Mouse (Mus musculus): ENCODE results near the gene Srd5a3. TPM values are rescaled to one million over a fixed set of nuclear protein-coding genes. Genes with fewer than 3 reads are reported as not detected.

The Srd5a3 gene
- polyA plus RNA-seq, 1 experiment, result 12.0 TPM

GRCm38 (mm10) chr5:76127584-76128316, 12.3 kb upstream of the Srd5a3 start:
- no peak for TF ChIP-seq TCF12 (IDR thresholded peaks at IDR 0.05; ENCODE audit: insufficient read depth, poor library complexity, severe bottlenecking)
- TF ChIP-seq E2F4 (IDR thresholded peaks at IDR 0.05; ENCODE audit: insufficient read depth), result no peak
- TF ChIP-seq USF1 (IDR thresholded peaks at IDR 0.05; ENCODE audit: low read depth), result no peak
- no peak for TF ChIP-seq POLR2A (IDR thresholded peaks at IDR 0.05; ENCODE audit: insufficient read length, low read depth)
- TF ChIP-seq SRF (IDR thresholded peaks at IDR 0.05; ENCODE audit: control insufficient read depth, insufficient read length, low read depth), result no peak
- TF ChIP-seq REST (IDR thresholded peaks at IDR 0.05; ENCODE audit: insufficient read depth, insufficient read length), result no peak
- TF ChIP-seq MYOG (IDR thresholded peaks at IDR 0.05; ENCODE audit: control insufficient read depth in 1 of 3, insufficient read depth in 1 of 3, insufficient read length in 2 of 3, low read depth in 2 of 3), result no peak
- TF ChIP-seq POLR2AphosphoS2 (IDR thresholded peaks at IDR 0.05; ENCODE audit: insufficient read length, low read depth), result no peak
- TF ChIP-seq MYOD1 (IDR thresholded peaks at IDR 0.05; ENCODE audit: control insufficient read depth in 1 of 3, insufficient read length in 2 of 3, low read depth in 2 of 3), result no peak
- no peak for TF ChIP-seq MAX (IDR thresholded peaks at IDR 0.05; ENCODE audit: low read depth)
- TF ChIP-seq CEBPB (IDR thresholded peaks at IDR 0.05; ENCODE audit: insufficient read depth, poor library complexity, severe bottlenecking), result no peak
- no peak for TF ChIP-seq TCF3 (IDR thresholded peaks at IDR 0.05; ENCODE audit: insufficient read length, low read depth)
- Histone ChIP-seq H3K4me3 (no peak overlapping the region), H3K4me2 (ENCODE audit: low read depth) (no peak overlapping the region), H3K27me3 (ENCODE audit: control insufficient read depth, insufficient read depth, insufficient read length) (no peaks in the 10 kb centered on the region), H3K36me3 (ENCODE audit: control insufficient read depth, insufficient read depth) (no peaks in the 10 kb centered on the region), H3ac (ENCODE audit: control insufficient read depth, insufficient read length) (no peak overlapping the region), H3K79me2 (ENCODE audit: control insufficient read depth, insufficient read depth) (no peaks in the 10 kb centered on the region)

GRCm38 (mm10) chr5:76130292-76130691, 9.8 kb upstream of the Srd5a3 start:
- Histone ChIP-seq H3ac (ENCODE audit: control insufficient read depth, insufficient read length) (no peak overlapping the region), H3K4me2 (ENCODE audit: low read depth) (no peak overlapping the region), H3K27me3 (ENCODE audit: control insufficient read depth, insufficient read depth, insufficient read length) (no peaks in the 10 kb centered on the region), H3K36me3 (ENCODE audit: control insufficient read depth, insufficient read depth) (no peaks in the 10 kb centered on the region), H3K79me2 (ENCODE audit: control insufficient read depth, insufficient read depth) (no peaks in the 10 kb centered on the region), H3K4me3 (no peak overlapping the region)
- no peak for TF ChIP-seq MYOG (IDR thresholded peaks at IDR 0.05; ENCODE audit: control insufficient read depth in 1 of 3, insufficient read depth in 1 of 3, insufficient read length in 2 of 3, low read depth in 2 of 3)
- TF ChIP-seq TCF3 (IDR thresholded peaks at IDR 0.05; ENCODE audit: insufficient read length, low read depth), result no peak
- TF ChIP-seq TCF12 (IDR thresholded peaks at IDR 0.05; ENCODE audit: insufficient read depth, poor library complexity, severe bottlenecking), result no peak
- TF ChIP-seq E2F4 (IDR thresholded peaks at IDR 0.05; ENCODE audit: insufficient read depth), result no peak
- TF ChIP-seq REST (IDR thresholded peaks at IDR 0.05; ENCODE audit: insufficient read depth, insufficient read length), result no peak
- no peak for TF ChIP-seq MAX (IDR thresholded peaks at IDR 0.05; ENCODE audit: low read depth)
- no peak for TF ChIP-seq USF1 (IDR thresholded peaks at IDR 0.05; ENCODE audit: low read depth)
- no peak for TF ChIP-seq POLR2AphosphoS2 (IDR thresholded peaks at IDR 0.05; ENCODE audit: insufficient read length, low read depth)
- TF ChIP-seq MYOD1 (IDR thresholded peaks at IDR 0.05; ENCODE audit: control insufficient read depth in 1 of 3, insufficient read length in 2 of 3, low read depth in 2 of 3), result no peak
- TF ChIP-seq POLR2A (IDR thresholded peaks at IDR 0.05; ENCODE audit: insufficient read length, low read depth), result no peak
- TF ChIP-seq SRF (IDR thresholded peaks at IDR 0.05; ENCODE audit: control insufficient read depth, insufficient read length, low read depth), result no peak
- no peak for TF ChIP-seq CEBPB (IDR thresholded peaks at IDR 0.05; ENCODE audit: insufficient read depth, poor library complexity, severe bottlenecking)

- TF ChIP-seq MYOD1 (IDR thresholded peaks at IDR 0.05; ENCODE audit: control insufficient read depth in 1 of 3, insufficient read length in 2 of 3, low read depth in 2 of 3) (no peak), TCF12 (IDR thresholded peaks at IDR 0.05; ENCODE audit: insufficient read depth, poor library complexity, severe bottlenecking) (no peak), MYOG (IDR thresholded peaks at IDR 0.05; ENCODE audit: control insufficient read depth in 1 of 3, insufficient read depth in 1 of 3, insufficient read length in 2 of 3, low read depth in 2 of 3) (no peak), TCF3 (IDR thresholded peaks at IDR 0.05; ENCODE audit: insufficient read length, low read depth) (no peak), POLR2A (IDR thresholded peaks at IDR 0.05; ENCODE audit: insufficient read length, low read depth) (no peak), POLR2AphosphoS2 (IDR thresholded peaks at IDR 0.05; ENCODE audit: insufficient read length, low read depth) (no peak), SRF (IDR thresholded peaks at IDR 0.05; ENCODE audit: control insufficient read depth, insufficient read length, low read depth) (no peak), MAX (IDR thresholded peaks at IDR 0.05; ENCODE audit: low read depth) (no peak), CEBPB (IDR thresholded peaks at IDR 0.05; ENCODE audit: insufficient read depth, poor library complexity, severe bottlenecking) (no peak), E2F4 (IDR thresholded peaks at IDR 0.05; ENCODE audit: insufficient read depth) (no peak), USF1 (IDR thresholded peaks at IDR 0.05; ENCODE audit: low read depth) (no peak), REST (IDR thresholded peaks at IDR 0.05; ENCODE audit: insufficient read depth, insufficient read length) (no peak)
- no peaks in the 10 kb centered on the region for H3K36me3 ChIP-seq (ENCODE audit: control insufficient read depth, insufficient read depth)
- H3ac ChIP-seq (ENCODE audit: control insufficient read depth, insufficient read length), result no peak overlapping the region
- H3K79me2 ChIP-seq (ENCODE audit: control insufficient read depth, insufficient read depth), result no peaks in the 10 kb centered on the region
- no peaks in the 10 kb centered on the region for H3K27me3 ChIP-seq (ENCODE audit: control insufficient read depth, insufficient read depth, insufficient read length)
- no peak overlapping the region for H3K4me3 ChIP-seq
- H3K4me2 ChIP-seq (ENCODE audit: low read depth), result no peak overlapping the region
Measured at GRCm38 (mm10) chr5:76131990-76132389, 8.1 kb upstream of the Srd5a3 start.

- Histone ChIP-seq H3K79me2 (ENCODE audit: control insufficient read depth, insufficient read depth) (no peaks in the 10 kb centered on the region), H3K36me3 (ENCODE audit: control insufficient read depth, insufficient read depth) (no peaks in the 10 kb centered on the region), H3K4me3 (no peak overlapping the region), H3K27me3 (ENCODE audit: control insufficient read depth, insufficient read depth, insufficient read length) (no peaks in the 10 kb centered on the region), H3ac (ENCODE audit: control insufficient read depth, insufficient read length) (no peak overlapping the region), H3K4me2 (ENCODE audit: low read depth) (no peak overlapping the region)
- peak in 2 of 3 experiments; percentile 52 to 76 for TF ChIP-seq MYOG (IDR thresholded peaks at IDR 0.05; ENCODE audit: control insufficient read depth in 1 of 3, insufficient read depth in 1 of 3, insufficient read length in 2 of 3, low read depth in 2 of 3)
- TF ChIP-seq E2F4 (IDR thresholded peaks at IDR 0.05; ENCODE audit: insufficient read depth), result no peak
- no peak for TF ChIP-seq REST (IDR thresholded peaks at IDR 0.05; ENCODE audit: insufficient read depth, insufficient read length)
- TF ChIP-seq POLR2A (IDR thresholded peaks at IDR 0.05; ENCODE audit: insufficient read length, low read depth), result no peak
- TF ChIP-seq MYOD1 (IDR thresholded peaks at IDR 0.05; ENCODE audit: control insufficient read depth in 1 of 3, insufficient read length in 2 of 3, low read depth in 2 of 3), result peak; percentile 42 to 48 (median 43)
- no peak for TF ChIP-seq TCF12 (IDR thresholded peaks at IDR 0.05; ENCODE audit: insufficient read depth, poor library complexity, severe bottlenecking)
- no peak for TF ChIP-seq TCF3 (IDR thresholded peaks at IDR 0.05; ENCODE audit: insufficient read length, low read depth)
Measured at GRCm38 (mm10) chr5:76135644-76136043, 4.4 kb upstream of the Srd5a3 start.

Measured in myocyte (in vitro differentiated cells).